Mouse (Mus musculus) bone marrow macrophage, adult 2 months (primary cell): ENCODE data around the gene Ugt2a1. TPM values are rescaled to one million over a fixed set of nuclear protein-coding genes. Genes with fewer than 3 reads are reported as not detected.
"Not testable (repeated sequence)": the region's sequence is repeated elsewhere in the genome, so short reads cannot be mapped to it uniquely, and the experiment has no call there.

Source experiments
- H3K27ac ChIP-seq: 2 replicates; pipeline ENCODE4 v1.5.1; 2012; ENCODE audit warnings: low read depth, low read length; ENCODE audit not compliant: insufficient read depth
- H3K4me1 ChIP-seq: 2 replicates; pipeline ENCODE4 v1.6.1; 2012; ENCODE audit warnings: low read length; ENCODE audit not compliant: control insufficient read depth, insufficient read depth
- H3K4me3 ChIP-seq: 2 replicates; pipeline ENCODE4 v1.5.1; 2012; ENCODE audit warnings: mild to moderate bottlenecking, low read length, moderate library complexity; ENCODE audit not compliant: insufficient read depth
- CTCF ChIP-seq: IDR thresholded peaks from 2 replicates; pipeline ENCODE4 v1.5.1; 2012; ENCODE audit warnings: low read depth, mild to moderate bottlenecking, low read length, moderate library complexity
- POLR2A ChIP-seq: IDR thresholded peaks from 2 replicates; pipeline ENCODE4 v1.6.1; 2012; ENCODE audit warnings: mild to moderate bottlenecking, low read depth, low read length, borderline replicate concordance
- polyA plus RNA-seq: library from polyadenylated mRNA; stranded (reverse); fragments of >200 nt; gene quantifications from 2 replicates; pipeline ENCODE4 v1.2.4, GENCODE M21; 2012; ENCODE audit not compliant: missing spikeins, insufficient read depth, insufficient read length

Gene Ugt2a1
- not detected in 2 replicates for polyA plus RNA-seq

DNA sequence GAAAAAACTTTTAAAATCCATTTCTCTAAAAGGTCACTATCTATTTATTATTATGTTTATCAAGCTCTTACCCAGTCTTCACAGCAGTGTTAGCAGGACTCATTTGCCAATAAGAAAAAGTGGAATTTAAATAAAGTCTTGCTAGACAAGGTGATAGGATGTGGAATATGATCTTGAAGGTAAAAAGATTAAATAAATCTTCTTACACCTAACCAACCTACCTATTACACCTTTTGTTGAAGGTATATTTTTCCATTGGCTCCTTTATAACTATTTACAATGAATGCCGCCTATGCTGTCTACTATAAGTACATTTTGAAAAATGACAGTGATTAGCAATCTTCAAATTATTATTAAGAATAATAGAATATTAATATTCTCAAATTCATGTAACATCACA is at the start of gene Ugt2a1:
TSS of gene Ugt2a1 (minus strand) at position 101 of the 400 bp plus-strand sequence.
- Histone ChIP-seq H3K27ac (no peak within 1 kb of the TSS), H3K4me1 (no peaks in the 10 kb centered on the region), H3K4me3 (no peak within 1 kb of the TSS)
- TF ChIP-seq CTCF = no peak
- TF ChIP-seq POLR2A = no peak

DNA sequence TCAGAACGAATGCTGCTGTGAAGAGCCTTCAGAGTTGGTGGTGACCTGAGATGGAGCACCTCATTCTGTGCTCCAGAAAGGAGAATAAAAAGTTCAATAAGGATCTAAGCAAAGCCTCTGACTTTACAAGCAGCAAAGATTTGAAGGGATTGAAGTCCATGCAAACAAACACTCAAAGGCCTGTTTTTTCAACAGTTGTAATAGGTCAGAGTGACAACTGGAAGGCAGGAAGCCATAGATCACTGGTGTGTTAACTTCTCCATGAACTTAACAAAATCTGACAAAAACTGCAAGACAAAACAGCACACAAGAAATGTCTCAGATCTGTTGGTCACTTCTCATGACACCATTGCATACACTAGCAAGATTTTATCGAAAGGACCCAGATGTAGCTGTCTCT is 47.4 kb upstream of the Ugt2a1 start, which contains the start of gene Sult1b1:
TSS of gene Sult1b1 (minus strand) at position 85 of the 400 bp plus-strand sequence.
- TF ChIP-seq CTCF (no peak), POLR2A (no peak)
- H3K4me1 ChIP-seq = no peaks in the 10 kb centered on the region
- no peak within 1 kb of the TSS for H3K27ac ChIP-seq
- H3K4me3 ChIP-seq = no peak within 1 kb of the TSS

DNA sequence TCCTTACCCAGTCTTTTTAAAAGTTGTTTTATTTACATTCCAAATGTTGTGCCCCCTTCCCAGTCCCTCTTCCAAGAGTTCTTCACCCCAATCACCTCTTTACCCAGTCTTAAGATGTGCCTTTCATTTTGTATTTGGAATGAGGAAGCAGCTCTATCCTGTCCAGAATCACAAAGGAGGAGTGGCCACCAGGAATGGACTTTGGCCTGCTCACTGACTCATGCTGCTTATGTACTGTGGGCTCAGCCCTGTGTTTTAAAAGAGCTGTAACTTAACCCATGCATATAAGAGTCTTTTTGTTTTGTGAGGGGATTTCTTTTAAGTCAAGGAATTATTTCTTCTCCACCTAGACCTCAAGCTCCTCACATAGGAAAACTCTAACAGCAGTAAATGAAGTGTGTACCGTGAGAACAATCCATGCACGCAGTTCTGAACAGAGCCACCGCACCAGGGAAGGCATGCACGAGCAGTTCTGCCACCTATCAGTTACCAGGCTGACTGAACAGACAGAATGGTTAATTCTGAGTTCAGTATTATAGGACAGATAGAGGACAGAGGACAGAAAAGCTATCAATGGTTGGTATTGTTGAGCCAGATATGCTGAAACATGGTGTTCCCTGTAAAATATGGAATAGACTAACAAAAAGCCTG is 45.4 kb upstream of the Ugt2a1 start:
- no peaks in the 10 kb centered on the region for H3K4me1 ChIP-seq
- no peak overlapping the region for H3K27ac ChIP-seq
- no peak overlapping the region for H3K4me3 ChIP-seq
- no peak for TF ChIP-seq CTCF
- TF ChIP-seq POLR2A = no peak

DNA sequence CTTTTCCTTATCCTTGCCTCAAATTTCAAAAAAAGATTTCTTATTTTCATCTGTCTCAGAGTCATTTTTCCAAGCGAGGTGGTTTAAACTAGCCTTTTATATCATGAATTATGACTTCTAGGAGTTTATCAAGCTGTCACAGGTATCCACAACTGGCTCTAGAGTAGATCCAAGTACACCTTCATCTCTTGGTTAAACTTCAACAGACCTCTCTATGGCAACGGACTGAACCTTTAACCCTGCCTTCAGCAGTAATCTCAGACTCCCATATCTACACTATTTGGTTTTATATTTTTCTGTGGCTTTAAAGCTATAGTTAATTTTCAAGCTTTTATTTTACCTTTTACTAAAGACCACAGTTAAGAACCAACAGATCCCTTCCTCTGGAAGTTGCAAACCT is 41.6 kb upstream of the Ugt2a1 start:
- H3K4me1 ChIP-seq = no peaks in the 10 kb centered on the region
- no peak overlapping the region for H3K27ac ChIP-seq
- TF ChIP-seq POLR2A (no peak), CTCF (no peak)
- no peak overlapping the region for H3K4me3 ChIP-seq

DNA sequence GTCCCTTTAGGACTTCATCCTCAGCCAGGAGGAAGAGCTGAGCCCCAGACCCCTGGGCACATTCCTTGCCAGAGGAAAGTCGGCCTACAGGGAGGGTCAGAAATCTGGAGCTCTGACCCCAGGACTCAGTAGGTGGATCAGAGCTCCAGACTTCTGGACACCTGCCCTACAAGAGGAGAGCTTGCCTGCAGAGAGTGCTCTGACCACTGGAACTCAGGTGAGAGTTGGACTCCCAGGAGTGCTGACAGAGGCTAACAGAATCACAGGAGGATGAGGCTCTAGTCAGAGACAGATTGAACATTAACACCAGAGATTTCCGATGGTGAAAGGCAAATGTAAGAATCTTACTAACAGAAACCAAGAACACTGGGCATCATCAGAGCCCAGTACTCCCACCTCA is 32.9 kb upstream of the Ugt2a1 start:
- H3K4me1 ChIP-seq, H3K27ac ChIP-seq, H3K4me3 ChIP-seq: not testable (repeated sequence)

DNA sequence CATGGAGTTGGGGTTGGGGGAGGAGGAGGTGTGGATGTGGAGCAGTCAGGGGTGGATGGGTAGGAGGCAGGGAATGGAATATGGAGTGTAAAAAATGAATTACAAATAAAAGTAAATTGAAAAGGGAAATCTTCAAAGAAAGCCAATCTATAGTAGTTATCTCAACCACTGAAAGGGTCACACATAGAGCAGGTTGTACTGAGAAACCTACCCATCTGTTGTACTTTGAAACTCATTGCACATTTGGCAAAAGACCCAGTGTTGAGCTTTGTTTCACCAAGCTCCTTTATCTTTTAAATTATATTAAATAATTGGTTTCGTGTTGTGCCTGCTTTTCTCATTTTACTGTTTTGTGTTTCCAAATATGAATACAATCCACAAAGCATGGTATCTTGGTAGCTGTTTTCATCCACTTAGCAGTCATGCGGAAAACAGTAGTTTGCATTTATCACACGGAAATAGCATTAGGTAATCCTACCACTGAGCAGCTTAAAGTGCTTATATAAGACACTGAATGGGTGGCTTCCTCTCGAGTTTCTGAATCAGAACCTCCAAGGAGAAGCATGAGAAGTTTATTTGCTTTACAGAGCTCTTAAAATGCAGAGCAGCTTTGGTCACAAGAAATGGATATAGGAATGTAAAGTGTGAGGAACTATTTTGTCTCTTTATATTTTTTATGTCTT is 15.2 kb upstream of the Ugt2a1 start:
- Histone ChIP-seq H3K4me3 (no peak overlapping the region), H3K4me1 (no peaks in the 10 kb centered on the region), H3K27ac (no peak overlapping the region)
- TF ChIP-seq POLR2A (no peak), CTCF (no peak)

DNA sequence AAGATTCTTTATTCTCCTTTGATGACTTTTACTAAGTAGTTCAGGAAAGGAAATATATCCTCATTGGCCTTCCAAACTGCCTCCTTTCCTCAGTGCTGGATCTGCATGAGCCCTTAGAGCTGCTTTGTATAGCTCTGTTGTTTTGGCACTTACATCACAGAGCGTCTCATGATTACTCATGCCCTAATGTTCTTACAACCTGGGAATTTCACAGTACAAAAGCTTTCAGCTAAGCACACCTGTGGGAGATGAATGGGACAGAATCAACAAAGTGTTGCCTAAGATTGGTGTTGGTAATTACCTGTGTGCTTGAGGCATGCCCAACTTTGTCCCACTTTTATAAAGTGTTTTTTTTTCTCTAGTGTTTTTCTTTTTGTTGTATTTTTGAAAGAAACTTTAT is 12.0 kb upstream of the Ugt2a1 start:
- Histone ChIP-seq H3K4me1 (no peaks in the 10 kb centered on the region), H3K4me3 (no peak overlapping the region)
- TF ChIP-seq CTCF (no peak), POLR2A (no peak)

DNA sequence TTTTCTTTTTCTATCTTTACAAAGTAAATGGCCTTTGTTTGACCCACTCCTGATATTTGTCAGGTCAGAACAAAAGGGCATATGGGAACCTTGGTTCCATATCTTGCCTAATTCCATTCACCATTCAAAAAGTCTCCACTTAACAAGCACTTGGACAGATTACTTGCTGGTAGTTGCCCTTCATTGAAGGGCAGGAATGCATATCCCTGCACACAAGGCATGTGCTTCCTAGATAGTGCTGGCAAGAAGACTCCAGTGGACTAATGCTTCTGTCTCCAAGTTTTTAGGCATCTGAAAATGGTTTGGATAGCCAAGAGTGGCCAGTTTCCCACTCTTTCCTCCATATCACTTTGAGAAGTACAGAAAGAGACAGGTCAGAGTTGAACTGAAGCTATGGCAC is 8.7 kb upstream of the Ugt2a1 start:
- H3K27ac ChIP-seq = no peak overlapping the region
- TF ChIP-seq POLR2A (no peak), CTCF (no peak)
- no peak overlapping the region for H3K4me3 ChIP-seq
- H3K4me1 ChIP-seq = no peaks in the 10 kb centered on the region

More for the DNA sequence above, 12.0 kb upstream of the Ugt2a1 start:
- no peak overlapping the region for H3K27ac ChIP-seq

DNA sequence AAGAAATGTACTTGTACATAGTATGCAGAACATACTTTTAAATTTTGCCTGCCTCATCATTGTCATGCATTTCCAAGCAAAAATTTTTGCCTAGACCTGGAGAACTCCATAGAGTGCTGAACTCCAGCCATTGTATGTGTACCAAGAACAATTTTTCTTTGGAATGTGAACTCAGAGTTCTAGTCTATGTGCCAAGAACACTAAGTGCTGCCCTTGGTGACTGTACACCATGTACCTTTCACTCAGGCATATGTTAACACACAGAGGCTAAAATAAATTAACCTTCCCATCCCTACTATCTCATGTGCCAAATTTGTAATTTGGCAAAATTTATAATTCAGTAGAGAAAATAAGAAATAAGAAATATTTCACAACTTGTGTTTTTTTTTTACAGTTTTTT is 8.3 kb upstream of the Ugt2a1 start:
- no peak overlapping the region for H3K4me3 ChIP-seq
- H3K4me1 ChIP-seq = no peaks in the 10 kb centered on the region
- no peak overlapping the region for H3K27ac ChIP-seq
- TF ChIP-seq POLR2A (no peak), CTCF (no peak)

DNA sequence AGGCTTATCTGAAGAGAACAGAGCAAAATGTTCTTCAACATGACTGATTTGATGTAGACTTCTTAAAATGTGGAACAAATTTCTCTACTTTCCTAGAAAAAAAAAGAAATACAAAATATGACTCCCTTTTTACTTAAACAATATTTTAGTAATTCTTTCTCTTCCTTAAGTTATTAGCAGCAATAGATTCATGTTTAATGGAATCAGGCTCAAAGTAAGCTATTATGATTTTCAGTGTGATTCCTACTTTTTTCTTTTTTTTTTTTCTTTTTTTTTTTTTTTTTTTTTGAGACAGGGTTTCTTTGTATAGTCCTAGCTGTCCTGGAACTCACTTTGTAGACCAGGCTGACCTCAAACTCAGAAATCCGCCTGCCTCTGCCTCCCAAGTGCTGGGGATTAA is 4.0 kb downstream of the Ugt2a1 start, which contains the start of gene Gm43638:
TSS of gene Gm43638 (minus strand) at position 101 of the 400 bp plus-strand sequence.
- not testable (repeated sequence) for H3K4me3 ChIP-seq, H3K27ac ChIP-seq, H3K4me1 ChIP-seq
